In genomic region chr15:70850496-70850895, GRCm38 (mm10) we compare ENCODE assay signal across 16 mouse cellular contexts.
"Had no signal": no experiment of that assay in that cellular context is flagged by ENCODE, and none has a peak within 500 bp of the region (broad histone marks: within the 10 kb centered on the region; RNA-seq: fewer than 3 reads in every experiment).

No protein-coding gene starts in this region.

- H3K9ac ChIP-seq: lung, embryonic 15.5 days; midbrain, embryonic 13.5 days; midbrain, embryonic 15.5 days; neural tube, embryonic 12.5 days; stomach, embryonic 15.5 days had no signal

- H3K27ac ChIP-seq: lung, embryonic 15.5 days; macrophage; midbrain, embryonic 13.5 days; midbrain, embryonic 15.5 days; neural tube, embryonic 12.5 days; stomach, embryonic 15.5 days; stomach, postnatal 0 days had no signal

- H3K27me3 ChIP-seq: lung, embryonic 15.5 days; megakaryocyte, embryonic 14.5 days; midbrain, embryonic 13.5 days; midbrain, embryonic 15.5 days; neural tube, embryonic 12.5 days; stomach, embryonic 15.5 days had no signal

- H3K9me3 ChIP-seq: lung, embryonic 15.5 days; megakaryocyte, embryonic 14.5 days; midbrain, embryonic 13.5 days; midbrain, embryonic 15.5 days; neural tube, embryonic 12.5 days; stomach, embryonic 15.5 days had no signal

- H3K36me3 ChIP-seq: lung, embryonic 15.5 days; midbrain, embryonic 13.5 days; midbrain, embryonic 15.5 days; neural tube, embryonic 12.5 days; stomach, embryonic 15.5 days had no signal

- H3K4me2 ChIP-seq: lung, embryonic 15.5 days; midbrain, embryonic 11.5 days; midbrain, embryonic 13.5 days; midbrain, embryonic 15.5 days; neural tube, embryonic 12.5 days; stomach, embryonic 15.5 days had no signal

- H3K4me3 ChIP-seq: lung, embryonic 15.5 days; megakaryocyte, embryonic 14.5 days; midbrain, embryonic 13.5 days; midbrain, embryonic 15.5 days; neural tube, embryonic 12.5 days; stomach, embryonic 15.5 days had no signal

- H3K4me1 ChIP-seq: lung, embryonic 15.5 days; megakaryocyte, embryonic 14.5 days; midbrain, embryonic 13.5 days; midbrain, embryonic 15.5 days; neural tube, embryonic 12.5 days; stomach, embryonic 15.5 days had no signal

- DNase-seq: lung, postnatal 14 days; lung, postnatal 36 days; right cerebral cortex, postnatal 14 days; thymus, adult 2 months; thymus, postnatal 25 days; thymus, postnatal 4 days had no signal

- ATAC-seq: lung, postnatal 0 days; midbrain, embryonic 13.5 days; midbrain, embryonic 15.5 days had no signal
